15 mouse cellular contexts compared by ENCODE assay signal in the genomic region with DNA sequence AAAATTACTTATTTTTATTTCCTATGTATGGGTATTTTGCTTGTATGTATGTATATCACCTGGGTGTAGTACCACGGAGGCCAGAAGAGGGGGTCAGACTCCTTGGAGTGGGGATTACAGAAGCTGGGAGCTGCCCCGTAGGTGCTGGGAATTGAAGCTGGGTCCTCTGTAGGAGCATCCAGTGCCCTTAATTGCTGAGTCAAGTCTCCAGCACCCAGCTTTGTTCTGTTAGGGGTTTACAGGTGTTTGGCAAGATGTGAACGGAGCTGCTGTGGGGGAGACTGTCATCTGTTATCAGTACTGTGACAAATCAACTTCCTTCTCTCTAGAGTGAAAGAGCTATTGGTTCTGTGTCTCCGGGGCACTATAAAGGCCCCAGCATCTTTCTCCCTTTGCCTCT.
A peak's percentile ranks its signal among the peaks of the same experiment; 100 is the strongest.
DNase-seq lines count a peak whose midpoint lies in the region; ATAC-seq and TF ChIP-seq lines count a peak whose summit lies in the region.
"Had no signal": no experiment of that assay in that cellular context is flagged by ENCODE, and none has a peak within 500 bp of the region (broad histone marks: within the 10 kb centered on the region; RNA-seq: fewer than 3 reads in every experiment).

No protein-coding gene starts in this region.

- no peaks in the 10 kb centered on the region for H3K27me3 ChIP-seq in heart, adult 2 months (ENCODE audit: control insufficient read depth, insufficient read depth, low read length)
- no peaks in the 10 kb centered on the region for H3K27me3 ChIP-seq in liver, embryonic 11.5 days (replicated peaks; ENCODE audit: control insufficient read depth, insufficient read depth, low read length)
- H3K27me3 ChIP-seq in hindbrain, embryonic 16.5 days (replicated peaks; ENCODE audit: control insufficient read depth, insufficient read depth, low read length) = no peaks in the 10 kb centered on the region
- H3K27me3 ChIP-seq: hindbrain, embryonic 12.5 days; liver, embryonic 13.5 days; neural tube, embryonic 13.5 days had no signal

- H3K79me2 ChIP-seq in heart, adult 2 months (replicated peaks; ENCODE audit: control insufficient read depth, insufficient read depth, low read length) = no peaks in the 10 kb centered on the region

- H3K36me3 ChIP-seq in heart, adult 2 months (ENCODE audit: control insufficient read depth, insufficient read depth, low read length) = no peaks in the 10 kb centered on the region
- H3K36me3 ChIP-seq in liver, embryonic 11.5 days (ENCODE audit: control insufficient read depth, insufficient read depth, low read length) = no peaks in the 10 kb centered on the region
- H3K36me3 ChIP-seq in hindbrain, embryonic 16.5 days (ENCODE audit: control insufficient read depth, insufficient read depth, low read length) = no peaks in the 10 kb centered on the region
- H3K36me3 ChIP-seq: hindbrain, embryonic 12.5 days; neural tube, embryonic 13.5 days had no signal

- H3K27ac ChIP-seq in heart, adult 2 months = peak overlapping the region; percentile 73; the same call in 1 of the 2 replicates
- H3K27ac ChIP-seq in liver, embryonic 11.5 days (ENCODE audit: low read depth, low read length) = no peak overlapping the region
- no peak overlapping the region for H3K27ac ChIP-seq in hindbrain, embryonic 16.5 days (ENCODE audit: low read depth, low read length)
- H3K27ac ChIP-seq: hindbrain, embryonic 12.5 days; liver, embryonic 13.5 days; macrophage had no signal

- no peak for DNase-seq in heart, adult 2 months
- DNase-seq in heart, postnatal 4 days = no peak
- DNase-seq in liver, embryonic 11.5 days (ENCODE audit: low spot score) = no peak
- DNase-seq in liver = no peak
- peak; percentile 17 to 32 for DNase-seq in thymus, postnatal 36 days
- DNase-seq in spleen, postnatal 36 days (ENCODE audit: low spot score in 2 of 2) = no peak
- DNase-seq: adrenal gland, postnatal 25 days; cerebellum, postnatal 14 days; kidney, adult 11 months; liver, embryonic 13.5 days had no signal

- intact Hi-C loops in heart, adult 2 months (cut with DNase I) = loop anchor here (2.0 to 10.0 kb wide), 2 partner anchors 188 to 210 kb away; no protein-coding TSS in a partner anchor

- no peak for TF ChIP-seq POLR2A in heart, adult 2 months (IDR thresholded peaks at IDR 0.05; ENCODE audit: insufficient read depth, low read depth, low read length)

- no peak overlapping the region for H3K9ac ChIP-seq in heart, adult 2 months (ENCODE audit: low read depth, low read length)
- H3K9ac ChIP-seq in liver, embryonic 11.5 days (ENCODE audit: low read depth, low read length) = no peak overlapping the region
- H3K9ac ChIP-seq in hindbrain, embryonic 16.5 days (ENCODE audit: low read depth, low read length) = no peak overlapping the region
- H3K9ac ChIP-seq: hindbrain, embryonic 12.5 days; liver, embryonic 13.5 days; neural tube, embryonic 13.5 days had no signal

- 74% methylated on average over 4 of the region's 4 CpGs for WGBS in heart, adult 2 months
- 47% methylated on average over 4 of the region's 4 CpGs for WGBS in liver, embryonic 11.5 days
- 87% methylated on average over 4 of the region's 4 CpGs for WGBS in hindbrain, embryonic 16.5 days

- no peaks in the 10 kb centered on the region for H3K9me3 ChIP-seq in liver, embryonic 11.5 days (ENCODE audit: control insufficient read depth, low read length)
- no peaks in the 10 kb centered on the region for H3K9me3 ChIP-seq in hindbrain, embryonic 16.5 days (ENCODE audit: control insufficient read depth, low read length)
- H3K9me3 ChIP-seq: hindbrain, embryonic 12.5 days; liver, embryonic 13.5 days; neural tube, embryonic 13.5 days had no signal

- 0 out of 2 replicates have a peak, but pooled peaks have one; percentile 15 for TF ChIP-seq CTCF in heart, adult 2 months (IDR thresholded peaks at IDR 0.05)

- no peak overlapping the region for H3K4me2 ChIP-seq in liver, embryonic 11.5 days
- H3K4me2 ChIP-seq in hindbrain, embryonic 16.5 days (ENCODE audit: low read length) = no peak overlapping the region
- H3K4me2 ChIP-seq: hindbrain, embryonic 12.5 days; liver, embryonic 13.5 days; neural tube, embryonic 13.5 days had no signal

- no peak overlapping the region for H3K4me3 ChIP-seq in heart, adult 2 months
- H3K4me3 ChIP-seq in liver, embryonic 11.5 days (ENCODE audit: low read depth, low read length) = no peak overlapping the region
- no peak overlapping the region for H3K4me3 ChIP-seq in hindbrain, embryonic 16.5 days (ENCODE audit: low read length)
- H3K4me3 ChIP-seq: hindbrain, embryonic 12.5 days; liver, embryonic 13.5 days; neural tube, embryonic 13.5 days had no signal

- ATAC-seq in liver, embryonic 11.5 days (replicated peaks; ENCODE audit: low FRiP score) = 0 out of 2 replicates have a peak, but pooled peaks have one; percentile 5
- peak; percentile 54; the same call in 1 of the 2 replicates for ATAC-seq in megakaryocyte-erythroid progenitor cell, adult 5-6 weeks (replicated peaks; ENCODE audit: low FRiP score, low TSS enrichment, poor library complexity, severe bottlenecking)
- ATAC-seq in hindbrain, embryonic 16.5 days = no peak

- no peak for TF ChIP-seq EP300 in heart, adult 2 months (IDR thresholded peaks at IDR 0.05; ENCODE audit: insufficient read depth, low read depth, low read length)

- peaks cover 9% of the 10 kb centered on the region for H3K4me1 ChIP-seq in heart, adult 2 months (ENCODE audit: control insufficient read depth, insufficient read depth, low read length)
- H3K4me1 ChIP-seq in liver, embryonic 11.5 days (replicated peaks; ENCODE audit: control insufficient read depth, insufficient read depth, low read length) = peaks cover 34% of the 10 kb centered on the region
- peaks cover 14% of the 10 kb centered on the region for H3K4me1 ChIP-seq in hindbrain, embryonic 16.5 days (ENCODE audit: control insufficient read depth, insufficient read depth, low read depth, low read length)

Comparison
In these comparisons a context has a peak if more than half of its experiments do, and no peak if none do; other contexts are left out.
1. DNase-seq: peak in thymus, postnatal 36 days (2 of 2); none in heart, adult 2 months (0 of 2), heart, postnatal 4 days (single experiment), liver, embryonic 11.5 days (single experiment), liver (single experiment) and spleen, postnatal 36 days (0 of 2).